Mouse (Mus musculus): ENCODE results near the gene Efcab8. TPM values are rescaled to one million over a fixed set of nuclear protein-coding genes. Genes with fewer than 3 reads are reported as not detected.
"Not testable (repeated sequence)": the region's sequence is repeated elsewhere in the genome, so short reads cannot be mapped to it uniquely, and the experiment has no call there.

Efcab8 gene
- polyA plus RNA-seq, 2 experiments = 0.11 TPM; not detected in 1

DNA sequence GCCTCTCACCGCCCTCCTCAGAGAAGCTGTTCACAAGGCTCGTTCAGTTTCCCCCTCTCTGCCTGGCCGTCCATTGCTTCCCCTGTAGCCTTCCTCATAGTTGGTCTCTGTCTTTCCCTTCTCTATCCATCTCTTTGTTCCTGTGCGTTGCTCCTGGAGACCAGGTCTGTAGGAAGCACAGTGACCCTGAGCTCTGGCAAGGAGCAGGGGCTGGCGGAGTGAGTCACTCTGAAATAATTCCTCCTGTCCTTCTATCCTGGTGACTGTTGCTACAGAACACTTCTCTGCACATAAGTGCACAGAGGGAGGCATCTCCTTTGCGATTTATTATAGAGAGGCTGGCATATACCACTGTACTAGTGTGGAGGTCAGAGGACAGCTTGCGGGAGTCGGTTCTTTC, 28.4 kb downstream of the Efcab8 start:
- TF ChIP-seq POLR2A (IDR thresholded peaks at IDR 0.05; ENCODE audit: borderline replicate concordance, extremely low read depth, insufficient read depth, insufficient read length) = no peak
- Histone ChIP-seq H3K4me1 (ENCODE audit: control insufficient read depth, insufficient read depth, low read length) (no peaks in the 10 kb centered on the region), H3K4me3 (replicated peaks; ENCODE audit: low read length) (no peak overlapping the region), H3K36me3 (ENCODE audit: control insufficient read depth, insufficient read depth, low read length) (no peaks in the 10 kb centered on the region), H3K9ac (ENCODE audit: low read depth, low read length, severe bottlenecking) (no peak overlapping the region), H3K27ac (replicated peaks; ENCODE audit: low read depth, low read length) (no peak overlapping the region), H3K9me3 (ENCODE audit: control insufficient read depth, low read length) (no peaks in the 10 kb centered on the region), H3K27me3 (ENCODE audit: control insufficient read depth, insufficient read depth, low read length) (no peaks in the 10 kb centered on the region), H3K4me2 (replicated peaks; ENCODE audit: low read depth, low read length, severe bottlenecking) (no peak overlapping the region)
- WGBS = 77% methylated on average over 8 of the region's 8 CpGs
- no peak for ATAC-seq (ENCODE audit: low FRiP score, low read depth)
- DNase-seq (ENCODE audit: low spot score) = no peak

DNA sequence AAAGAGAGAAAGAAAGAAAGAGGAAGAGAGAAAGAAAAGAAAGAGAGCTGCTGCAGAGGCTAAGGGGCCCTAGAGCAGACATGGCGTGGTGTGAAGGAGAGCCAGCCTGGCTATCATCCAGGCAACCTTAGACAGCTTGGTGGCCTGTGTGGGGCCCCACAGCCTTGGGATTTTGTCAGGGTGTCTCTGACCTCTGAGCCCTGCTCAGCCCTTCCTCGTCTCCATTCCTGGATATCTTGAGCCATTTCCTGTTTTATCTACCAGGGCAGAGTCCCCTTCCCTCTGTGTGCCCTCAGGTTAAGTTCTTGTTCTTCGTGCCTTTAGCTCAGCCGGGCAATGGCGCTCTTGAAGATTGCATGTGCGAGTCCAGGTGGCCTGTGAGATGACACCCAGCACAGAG, 29.1 kb downstream of the Efcab8 start:
- no peak for TF ChIP-seq POLR2A (IDR thresholded peaks at IDR 0.05; ENCODE audit: borderline replicate concordance, extremely low read depth, insufficient read depth, insufficient read length)
- Histone ChIP-seq H3K4me2 (replicated peaks; ENCODE audit: low read depth, low read length, severe bottlenecking) (no peak overlapping the region), H3K4me1 (ENCODE audit: control insufficient read depth, insufficient read depth, low read length) (no peaks in the 10 kb centered on the region), H3K27me3 (ENCODE audit: control insufficient read depth, insufficient read depth, low read length) (no peaks in the 10 kb centered on the region), H3K36me3 (ENCODE audit: control insufficient read depth, insufficient read depth, low read length) (no peaks in the 10 kb centered on the region), H3K4me3 (replicated peaks; ENCODE audit: low read length) (no peak overlapping the region), H3K9ac (ENCODE audit: low read depth, low read length, severe bottlenecking) (no peak overlapping the region), H3K27ac (replicated peaks; ENCODE audit: low read depth, low read length) (no peak overlapping the region), H3K9me3 (ENCODE audit: control insufficient read depth, low read length) (no peaks in the 10 kb centered on the region)
- no peak for ATAC-seq (ENCODE audit: low FRiP score, low read depth)
- 74% methylated on average over 6 of the region's 6 CpGs for WGBS
- DNase-seq (ENCODE audit: low spot score) = no peak

DNA sequence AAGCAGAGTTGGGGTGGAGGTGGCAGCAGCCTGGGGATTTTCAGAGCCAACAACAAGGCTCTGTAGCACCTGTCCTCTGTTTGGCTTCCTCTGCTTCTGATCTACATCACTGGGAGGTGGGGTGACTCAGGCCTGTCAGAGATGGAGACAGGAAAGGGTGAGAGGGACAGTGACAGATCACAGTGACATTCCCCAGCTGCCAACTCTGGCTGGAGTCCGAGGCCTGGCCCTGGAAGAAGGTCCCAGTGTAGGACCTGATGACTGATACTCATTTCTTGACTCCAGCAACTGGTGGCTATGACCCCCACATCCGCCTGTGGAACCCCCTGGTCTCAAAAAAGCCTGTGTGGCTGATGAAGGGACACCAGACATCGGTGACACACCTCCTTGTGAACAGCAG, 30.2 kb downstream of the Efcab8 start:
- 63% methylated on average over 3 of the region's 3 CpGs for WGBS
- Histone ChIP-seq H3K4me1 (ENCODE audit: control insufficient read depth, insufficient read depth, low read length) (no peaks in the 10 kb centered on the region), H3K27me3 (ENCODE audit: control insufficient read depth, insufficient read depth, low read length) (no peaks in the 10 kb centered on the region), H3K4me3 (replicated peaks; ENCODE audit: low read length) (no peak overlapping the region), H3K4me2 (replicated peaks; ENCODE audit: low read depth, low read length, severe bottlenecking) (no peak overlapping the region), H3K9me3 (ENCODE audit: control insufficient read depth, low read length) (no peaks in the 10 kb centered on the region), H3K27ac (replicated peaks; ENCODE audit: low read depth, low read length) (no peak overlapping the region), H3K36me3 (ENCODE audit: control insufficient read depth, insufficient read depth, low read length) (no peaks in the 10 kb centered on the region), H3K9ac (ENCODE audit: low read depth, low read length, severe bottlenecking) (no peak overlapping the region)
- ATAC-seq (ENCODE audit: low FRiP score, low read depth) = no peak
- no peak for TF ChIP-seq POLR2A (IDR thresholded peaks at IDR 0.05; ENCODE audit: borderline replicate concordance, extremely low read depth, insufficient read depth, insufficient read length)
- DNase-seq (ENCODE audit: low spot score) = no peak

DNA sequence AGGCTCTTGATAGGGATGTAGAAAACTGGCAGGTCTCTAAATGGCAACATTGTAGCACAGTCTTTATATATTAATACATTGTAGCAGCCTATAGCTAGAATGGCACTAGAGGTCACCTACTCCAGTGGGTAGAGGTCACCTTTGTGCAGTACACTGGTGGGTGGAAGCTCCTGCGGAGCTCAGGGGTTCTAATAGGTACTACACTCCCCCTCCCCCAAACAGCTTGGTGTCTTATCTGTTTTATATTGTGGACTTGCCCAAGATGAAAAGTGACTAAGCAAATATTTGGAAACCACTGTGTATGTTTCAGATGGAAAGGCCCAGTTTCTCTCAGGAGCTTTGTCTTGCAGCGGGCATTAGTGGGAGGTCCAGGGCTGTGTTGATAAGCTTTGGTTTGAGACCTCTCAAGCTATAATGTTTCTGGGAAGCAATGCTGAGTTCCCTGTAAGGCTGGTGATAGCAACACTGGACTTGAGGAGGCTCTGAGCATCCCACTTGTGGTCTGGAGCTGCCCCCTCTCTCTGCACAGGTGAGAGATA, 42.3 kb downstream of the Efcab8 start:
- ATAC-seq (ENCODE audit: low FRiP score, low read depth) (no peak), DNase-seq (ENCODE audit: low spot score) (no peak)
- Histone ChIP-seq H3K4me1 (ENCODE audit: control insufficient read depth, insufficient read depth, low read length) (no peaks in the 10 kb centered on the region), H3K9ac (ENCODE audit: low read depth, low read length, severe bottlenecking) (no peak overlapping the region), H3K36me3 (ENCODE audit: control insufficient read depth, insufficient read depth, low read length) (no peaks in the 10 kb centered on the region), H3K27me3 (ENCODE audit: control insufficient read depth, insufficient read depth, low read length) (no peaks in the 10 kb centered on the region), H3K27ac (replicated peaks; ENCODE audit: low read depth, low read length) (no peak overlapping the region), H3K9me3 (ENCODE audit: control insufficient read depth, low read length) (no peaks in the 10 kb centered on the region), H3K4me3 (replicated peaks; ENCODE audit: low read length) (no peak overlapping the region), H3K4me2 (replicated peaks; ENCODE audit: low read depth, low read length, severe bottlenecking) (no peak overlapping the region)
- WGBS = 88% methylated on average over 2 of the region's 2 CpGs
- no peak for TF ChIP-seq POLR2A (IDR thresholded peaks at IDR 0.05; ENCODE audit: borderline replicate concordance, extremely low read depth, insufficient read depth, insufficient read length)

DNA sequence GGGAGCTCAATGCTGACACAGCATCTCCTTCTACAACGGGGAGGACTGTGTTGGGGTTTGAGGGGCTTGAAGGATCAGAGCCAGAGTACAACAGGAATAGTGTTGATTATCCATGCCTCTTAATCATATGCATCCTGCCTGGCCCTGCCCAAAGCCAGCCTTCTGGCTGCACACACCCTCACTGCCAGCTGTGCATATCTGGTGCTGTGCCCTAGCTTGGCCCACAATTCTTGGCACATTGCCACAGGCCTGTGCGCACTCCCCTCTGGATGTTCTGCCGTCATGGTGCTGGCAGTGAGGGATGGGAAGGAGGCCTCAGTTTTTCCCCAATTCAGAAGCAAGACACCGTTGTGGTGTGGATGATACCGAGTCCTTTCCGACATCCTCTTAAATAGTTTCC, 44.9 kb downstream of the Efcab8 start:
- no peak overlapping the region for H3K4me3 ChIP-seq (replicated peaks; ENCODE audit: low read length)
- no peak overlapping the region for H3K27ac ChIP-seq (replicated peaks; ENCODE audit: low read depth, low read length)
- H3K27me3 ChIP-seq (ENCODE audit: control insufficient read depth, insufficient read depth, low read length) = no peaks in the 10 kb centered on the region
- H3K4me1 ChIP-seq (ENCODE audit: control insufficient read depth, insufficient read depth, low read length) = no peaks in the 10 kb centered on the region
- whole genome bisulfite sequencing = 71% methylated on average over 6 of the region's 6 CpGs
- H3K9me3 ChIP-seq (ENCODE audit: control insufficient read depth, low read length) = no peaks in the 10 kb centered on the region
- DNase-seq (ENCODE audit: low spot score) = peak; percentile 49
- no peak overlapping the region for H3K9ac ChIP-seq (ENCODE audit: low read depth, low read length, severe bottlenecking)
- H3K36me3 ChIP-seq (ENCODE audit: control insufficient read depth, insufficient read depth, low read length) = no peaks in the 10 kb centered on the region
- TF ChIP-seq POLR2A (IDR thresholded peaks at IDR 0.05; ENCODE audit: borderline replicate concordance, extremely low read depth, insufficient read depth, insufficient read length) = no peak
- ATAC-seq (ENCODE audit: low FRiP score, low read depth) = peak; percentile 67; the same call in 1 of the 2 replicates
- no peak overlapping the region for H3K4me2 ChIP-seq (replicated peaks; ENCODE audit: low read depth, low read length, severe bottlenecking)

DNA sequence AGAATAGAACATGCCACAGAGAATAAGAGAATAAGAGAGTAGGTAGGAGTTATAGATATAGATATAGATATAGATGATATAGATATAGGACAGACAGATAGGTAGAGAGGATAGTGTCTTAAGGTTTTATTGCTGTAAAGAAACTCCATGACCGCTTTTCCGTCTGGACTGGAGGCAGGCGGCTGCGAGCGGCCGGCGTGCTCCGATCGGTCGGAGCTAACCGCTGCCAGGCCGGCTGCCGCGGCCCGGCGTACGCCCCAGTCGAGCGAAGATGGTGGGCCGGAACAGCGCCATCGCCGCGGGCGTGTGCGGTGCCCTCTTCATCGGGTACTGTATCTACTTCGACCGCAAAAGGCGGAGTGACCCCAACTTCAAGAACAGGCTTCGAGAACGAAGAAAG, 46.2 kb downstream of the Efcab8 start:
- not testable (repeated sequence) for H3K4me1 ChIP-seq (ENCODE audit: control insufficient read depth, insufficient read depth, low read length); DNase-seq (ENCODE audit: low spot score); H3K4me3 ChIP-seq (replicated peaks; ENCODE audit: low read length); H3K27me3 ChIP-seq (ENCODE audit: control insufficient read depth, insufficient read depth, low read length); H3K27ac ChIP-seq (replicated peaks; ENCODE audit: low read depth, low read length); H3K4me2 ChIP-seq (replicated peaks; ENCODE audit: low read depth, low read length, severe bottlenecking); H3K9me3 ChIP-seq (ENCODE audit: control insufficient read depth, low read length); ATAC-seq (ENCODE audit: low FRiP score, low read depth); H3K9ac ChIP-seq (ENCODE audit: low read depth, low read length, severe bottlenecking); H3K36me3 ChIP-seq (ENCODE audit: control insufficient read depth, insufficient read depth, low read length)
- 63% methylated on average over 32 of the region's 32 CpGs for WGBS
